Mouse (Mus musculus) midbrain, embryonic 16.5 days (tissue): ENCODE data around the gene Chek2. TPM values are rescaled to one million over a fixed set of nuclear protein-coding genes. Genes with fewer than 3 reads are reported as not detected.
A peak's percentile ranks its signal among the peaks of the same experiment; 100 is the strongest.

Source experiments
- ATAC-seq: fragments of 200-750 bp; cut with Nextera tagmentation; 2 replicates; pipeline ENCODE4 v1.8.0; 2017; ENCODE audit warnings: moderate TSS enrichment
- H3K27ac ChIP-seq: fragments of 300-500 bp; sonication (generic); 2 replicates; pipeline ENCODE4 v1.5.1; 2014; ENCODE audit warnings: mild to moderate bottlenecking, low read length, mixed read lengths
- H3K27me3 ChIP-seq: fragments of 300-500 bp; sonication (generic); 2 replicates; pipeline ENCODE4 v1.6.1; 2014; ENCODE audit warnings: low read depth, low read length, mixed read lengths; ENCODE audit not compliant: control insufficient read depth, insufficient read depth
- H3K36me3 ChIP-seq: fragments of 300-500 bp; sonication (generic); 2 replicates; pipeline ENCODE4 v1.6.1; 2014; ENCODE audit warnings: mild to moderate bottlenecking, low read length, moderate library complexity, mixed read lengths; ENCODE audit not compliant: control insufficient read depth, insufficient read depth
- H3K4me1 ChIP-seq: fragments of 300-500 bp; sonication (generic); 2 replicates; pipeline ENCODE4 v1.6.1; 2014; ENCODE audit warnings: mild to moderate bottlenecking, low read length, mixed read lengths; ENCODE audit not compliant: control insufficient read depth, insufficient read depth
- H3K4me2 ChIP-seq: fragments of 300-500 bp; sonication (generic); 2 replicates; pipeline ENCODE4 v1.6.1; 2014; ENCODE audit warnings: mild to moderate bottlenecking, low read length, mixed read lengths
- H3K4me3 ChIP-seq: fragments of 300-500 bp; sonication (generic); 2 replicates; pipeline ENCODE4 v1.5.1; 2014; ENCODE audit warnings: low read depth, mild to moderate bottlenecking, low read length, moderate library complexity, mixed read lengths
- H3K9ac ChIP-seq: fragments of 300-500 bp; sonication (generic); 2 replicates; pipeline ENCODE4 v1.6.1; 2014; ENCODE audit warnings: low read depth, low read length, mixed read lengths
- H3K9me3 ChIP-seq: fragments of 300-500 bp; sonication (generic); replicated peaks from 2 replicates; pipeline ENCODE4 v1.6.1; 2014; ENCODE audit warnings: mild to moderate bottlenecking, low read length, mixed read lengths; ENCODE audit not compliant: control insufficient read depth, poor library complexity, severe bottlenecking
- WGBS: fragments of 180-500 bp; shearing (Covaris S2); extraction: QIAGEN DNeasy Blood & Tissue Kit; methylation state at CpG from one replicate; pipeline ENCODE4 v1.1.7; 2014; 5-methylcytosine and 5-hydroxymethylcytosine counted together
- polyA plus RNA-seq: library from polyadenylated mRNA; unstranded; fragments of >200 nt; fragmentation: Nextera tagmentation; extraction: Ambion mirVana; gene quantifications from 2 replicates; pipeline ENCODE4 v1.2.1, GENCODE M21; 2015

Gene Chek2
- polyA plus RNA-seq: 4.4 and 4.5 TPM in 2 replicates

- H3K4me3 ChIP-seq: peak within 1 kb of the TSS; percentile 69
- H3K27ac ChIP-seq: peak within 1 kb of the TSS; percentile 61
- H3K9ac ChIP-seq: peak within 1 kb of the TSS; percentile 69
- no peaks in the 10 kb centered on the region for H3K36me3 ChIP-seq
- H3K27me3 ChIP-seq: no peaks in the 10 kb centered on the region
- ATAC-seq: peak; percentile 99
- peaks cover 9% of the 10 kb centered on the region for H3K4me1 ChIP-seq
- WGBS: under 1% methylated on average over 41 of the region's 41 CpGs
- H3K4me2 ChIP-seq: peak within 1 kb of the TSS; percentile 92
- H3K9me3 ChIP-seq: no peaks in the 10 kb centered on the region
These were observed at the start of gene Chek2, which contains the start of gene Hscb for GRCm38 (mm10) chr5:110839678-110840365. Chek2 (plus strand) TSS chr5:110839979. Hscb (minus strand) TSS chr5:110839777.

GRCm38 (mm10) chr5:110794363-110794762, 45.4 kb upstream of the Chek2 start:
- no peak overlapping the region for H3K4me3 ChIP-seq
- 93% methylated on average over 7 of the region's 7 CpGs for WGBS
- no peak for ATAC-seq
- no peak overlapping the region for H3K27ac ChIP-seq
- no peak overlapping the region for H3K4me2 ChIP-seq
- H3K9ac ChIP-seq: no peak overlapping the region
- H3K9me3 ChIP-seq: no peaks in the 10 kb centered on the region
- H3K36me3 ChIP-seq: peaks cover 77% of the 10 kb centered on the region
- no peaks in the 10 kb centered on the region for H3K4me1 ChIP-seq
- H3K27me3 ChIP-seq: no peaks in the 10 kb centered on the region

- Histone ChIP-seq H3K9ac (no peak overlapping the region), H3K4me2 (no peak overlapping the region), H3K9me3 (no peaks in the 10 kb centered on the region), H3K4me1 (no peaks in the 10 kb centered on the region), H3K27me3 (no peaks in the 10 kb centered on the region), H3K36me3 (peaks cover 50% of the 10 kb centered on the region), H3K4me3 (no peak overlapping the region), H3K27ac (no peak overlapping the region)
- ATAC-seq: no peak
- WGBS: 68% methylated on average over 4 of the region's 4 CpGs
These were observed 42.1 kb upstream of the Chek2 start for GRCm38 (mm10) chr5:110797696-110798095.

- H3K27me3 ChIP-seq: no peaks in the 10 kb centered on the region
- H3K9me3 ChIP-seq: no peaks in the 10 kb centered on the region
- no peak overlapping the region for H3K4me2 ChIP-seq
- H3K4me1 ChIP-seq: peaks cover 3% of the 10 kb centered on the region; the same call in 1 of the 2 replicates
- no peak overlapping the region for H3K27ac ChIP-seq
- H3K4me3 ChIP-seq: no peak overlapping the region
- no peak for ATAC-seq
- WGBS: 96% methylated on average over 3 of the region's 3 CpGs
- H3K36me3 ChIP-seq: peaks cover 23% of the 10 kb centered on the region
- no peak overlapping the region for H3K9ac ChIP-seq
These were observed 38.6 kb upstream of the Chek2 start for GRCm38 (mm10) chr5:110801036-110801624.

- ATAC-seq: no peak
- Histone ChIP-seq H3K9ac (no peak overlapping the region), H3K4me2 (no peak overlapping the region), H3K4me1 (peaks cover 12% of the 10 kb centered on the region), H3K27ac (no peak overlapping the region), H3K36me3 (peaks cover 14% of the 10 kb centered on the region), H3K9me3 (no peaks in the 10 kb centered on the region), H3K4me3 (no peak overlapping the region), H3K27me3 (no peaks in the 10 kb centered on the region)
- WGBS: 88% methylated on average over 4 of the region's 4 CpGs
These were observed 37.6 kb upstream of the Chek2 start for GRCm38 (mm10) chr5:110802186-110802585.

DNA sequence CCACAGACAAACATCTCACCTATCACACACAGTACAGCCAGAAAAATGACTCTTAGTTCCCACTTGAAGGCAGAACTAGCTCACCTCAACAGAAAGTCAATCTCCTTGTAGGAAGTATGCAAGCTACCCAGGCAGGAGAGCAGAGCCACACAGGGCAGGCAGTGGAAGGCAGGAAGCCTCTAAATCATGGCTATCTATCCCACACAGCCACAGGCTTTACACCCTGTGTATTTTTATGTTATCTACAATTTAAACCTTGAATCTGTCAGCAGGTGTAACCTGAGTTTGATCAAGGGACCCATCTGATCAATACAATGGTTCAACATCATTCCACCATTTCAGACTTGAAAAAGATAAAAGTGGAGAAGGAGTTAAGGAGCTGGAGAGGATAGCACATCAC, 37.0 kb upstream of the Chek2 start:
- Histone ChIP-seq H3K27ac (no peak overlapping the region), H3K9ac (no peak overlapping the region), H3K27me3 (no peaks in the 10 kb centered on the region), H3K36me3 (peaks cover 11% of the 10 kb centered on the region), H3K4me3 (no peak overlapping the region), H3K9me3 (no peaks in the 10 kb centered on the region), H3K4me1 (peaks cover 18% of the 10 kb centered on the region), H3K4me2 (no peak overlapping the region)
- no peak for ATAC-seq

DNA sequence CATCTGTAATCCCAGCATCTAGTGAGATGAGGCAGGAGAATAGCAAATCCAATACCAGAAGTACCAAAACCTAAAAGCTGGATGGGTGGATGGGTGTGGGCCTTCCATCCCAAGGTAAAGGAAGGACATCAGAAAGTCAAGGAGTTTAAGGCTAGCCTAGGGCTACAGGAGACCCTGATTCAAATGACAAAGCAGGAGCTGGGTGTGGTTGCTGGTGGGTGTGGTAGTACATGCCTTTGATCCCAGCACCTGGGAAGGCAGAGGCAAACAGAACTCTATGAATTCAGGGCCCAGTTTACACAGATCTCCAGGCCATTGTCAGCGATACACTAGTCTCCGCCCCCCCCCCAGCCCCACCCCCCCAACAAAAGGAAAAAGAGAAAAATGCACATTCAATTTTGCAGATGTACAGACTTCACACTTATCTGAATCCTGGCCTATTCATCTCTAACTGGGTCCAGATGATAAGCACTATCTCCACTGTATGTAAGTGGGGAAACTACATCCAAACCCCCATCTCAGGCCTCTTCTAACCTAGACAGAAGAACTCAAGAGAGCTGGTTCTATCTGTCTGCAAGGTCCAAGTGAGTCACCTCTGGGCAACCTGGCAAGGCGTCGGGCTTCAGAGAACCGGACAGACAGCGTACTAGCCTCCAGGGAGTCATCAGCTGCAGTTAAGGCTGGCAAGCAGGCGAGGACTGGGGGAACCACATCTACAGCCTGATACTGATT, 35.6 kb upstream of the Chek2 start:
- no peak overlapping the region for H3K4me2 ChIP-seq
- H3K27ac ChIP-seq: no peak overlapping the region
- WGBS: 93% methylated on average over 7 of the region's 7 CpGs
- no peaks in the 10 kb centered on the region for H3K9me3 ChIP-seq
- ATAC-seq: no peak
- no peak overlapping the region for H3K4me3 ChIP-seq
- H3K9ac ChIP-seq: no peak overlapping the region
- peaks cover 30% of the 10 kb centered on the region for H3K4me1 ChIP-seq
- no peaks in the 10 kb centered on the region; the same call in 1 of the 2 replicates for H3K36me3 ChIP-seq
- H3K27me3 ChIP-seq: no peaks in the 10 kb centered on the region

GRCm38 (mm10) chr5:110806154-110806553, 33.6 kb upstream of the Chek2 start:
- Histone ChIP-seq H3K9me3 (no peaks in the 10 kb centered on the region), H3K27me3 (no peaks in the 10 kb centered on the region), H3K4me2 (no peak overlapping the region), H3K36me3 (no peaks in the 10 kb centered on the region; the same call in 1 of the 2 replicates), H3K4me3 (no peak overlapping the region), H3K9ac (no peak overlapping the region), H3K4me1 (peaks cover 30% of the 10 kb centered on the region), H3K27ac (no peak overlapping the region)
- 88% methylated on average over 3 of the region's 4 CpGs for WGBS
- ATAC-seq: no peak

- Histone ChIP-seq H3K27ac (no peak overlapping the region), H3K4me2 (no peak overlapping the region), H3K27me3 (no peaks in the 10 kb centered on the region), H3K4me3 (no peak overlapping the region), H3K4me1 (peaks cover 30% of the 10 kb centered on the region), H3K9ac (no peak overlapping the region), H3K36me3 (no peaks in the 10 kb centered on the region; the same call in 1 of the 2 replicates), H3K9me3 (no peaks in the 10 kb centered on the region)
- no peak for ATAC-seq
- 93% methylated on average over 1 of the region's 1 CpGs for WGBS
These were observed 33.1 kb upstream of the Chek2 start for GRCm38 (mm10) chr5:110806676-110807075.
